Mouse (Mus musculus) adrenal gland, adult 18-20 months (tissue): ENCODE measurements at regions not wholly inside any gene's neighbourhood (a gene's known extent, or its start where the extent isn't known, plus 50 kb on each side); places are given as distances from the start of the nearest gene placed in this dataset.

Experiments
- DNase-seq, 2 experiments: peaks; one replicate each; pipeline ENCODE4 v3.0.0; 2021 to 2022; ENCODE audit warnings: low spot score in 2 of 2

GRCm38 (mm10) chr17:80827896-80828295 is 99.6 kb upstream of the Map4k3 start:
- no peak for DNase-seq

DNA sequence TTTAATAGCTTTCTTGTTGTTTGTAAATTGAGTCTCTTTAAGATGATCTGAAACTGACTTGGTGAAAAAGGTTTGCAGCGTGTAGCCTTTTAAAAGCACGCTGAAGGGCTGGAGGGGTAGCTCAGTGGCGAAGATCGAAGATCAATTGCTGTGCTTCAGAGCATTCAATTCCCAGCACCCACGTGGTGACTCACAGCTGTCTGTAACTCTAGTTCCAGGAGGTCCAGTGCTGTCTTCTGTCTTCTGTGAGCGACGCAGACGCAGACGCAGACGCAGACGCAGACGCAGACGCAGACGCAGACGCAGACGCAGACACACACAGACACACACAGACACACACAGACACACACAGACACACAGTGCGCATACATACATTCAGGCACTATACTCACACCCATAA is 99.1 kb upstream of the Map4k3 start:
- DNase-seq: no peak

DNA sequence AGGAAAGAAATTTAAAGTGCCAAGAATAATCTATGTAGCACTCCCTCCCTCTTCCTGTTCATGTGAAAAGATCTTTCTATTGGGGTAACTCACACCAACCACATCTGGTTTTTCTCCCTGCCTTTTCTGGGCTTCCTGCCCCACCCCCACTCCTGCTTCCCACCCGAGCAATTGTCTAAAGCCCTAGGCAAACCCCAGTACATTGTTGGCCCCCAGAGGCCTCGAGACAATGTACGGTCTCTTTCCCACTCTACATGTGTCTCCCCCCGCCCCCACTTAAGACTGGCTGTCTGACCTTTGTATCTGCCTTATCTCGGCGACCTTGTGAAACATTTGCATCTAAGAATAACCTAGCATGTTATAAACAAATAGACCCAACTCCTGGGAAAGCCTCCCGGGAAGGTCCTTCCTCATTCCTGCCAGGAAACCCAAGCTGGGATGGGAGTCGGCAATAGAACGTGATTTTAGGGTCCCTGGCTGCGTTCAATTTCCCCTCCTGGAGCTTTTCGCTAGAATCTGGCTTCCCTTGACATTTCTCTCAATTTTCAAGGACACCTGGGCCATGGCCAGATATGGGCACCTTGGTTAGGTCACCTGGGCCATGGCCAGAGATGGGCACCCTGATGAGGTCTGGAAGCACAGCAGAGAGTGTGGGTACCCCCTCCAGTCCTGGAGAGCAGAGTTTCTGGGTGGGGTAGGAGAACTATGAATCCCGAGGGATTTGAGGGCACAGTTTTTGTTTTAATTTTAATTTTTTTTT is 97.9 kb upstream of the Map4k3 start:
- DNase-seq: peak in 1 of 2 experiments; percentile 28

- DNase-seq: peak in 1 of 2 experiments; percentile 30
These were observed 97.2 kb upstream of the Map4k3 start for GRCm38 (mm10) chr17:80825518-80825901.

- DNase-seq: no peak
These were observed 96.7 kb upstream of the Map4k3 start for GRCm38 (mm10) chr17:80824826-80825517.

DNA sequence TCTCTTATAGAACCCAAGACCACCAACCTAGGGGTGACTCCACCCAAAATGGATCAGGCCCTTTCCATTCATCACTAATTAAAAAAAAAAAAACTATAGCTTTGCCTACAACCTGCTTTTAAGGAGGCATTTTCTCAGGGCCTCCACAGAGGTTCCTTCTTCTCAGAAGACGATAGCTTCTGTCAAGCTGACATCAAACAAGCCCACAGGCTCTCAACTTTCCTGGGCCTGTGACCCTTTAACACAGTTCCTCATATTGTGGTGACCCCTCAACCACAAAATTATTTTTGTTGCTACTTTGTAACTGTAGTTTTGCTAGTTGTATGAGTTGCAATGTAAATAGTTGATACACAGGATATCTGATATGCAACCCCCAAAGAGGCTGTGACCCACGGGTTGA is 96.0 kb upstream of the Map4k3 start:
- DNase-seq: no peak

- DNase-seq: no peak
These were observed 92.6 kb upstream of the Map4k3 start for GRCm38 (mm10) chr17:80820888-80821287.

DNA sequence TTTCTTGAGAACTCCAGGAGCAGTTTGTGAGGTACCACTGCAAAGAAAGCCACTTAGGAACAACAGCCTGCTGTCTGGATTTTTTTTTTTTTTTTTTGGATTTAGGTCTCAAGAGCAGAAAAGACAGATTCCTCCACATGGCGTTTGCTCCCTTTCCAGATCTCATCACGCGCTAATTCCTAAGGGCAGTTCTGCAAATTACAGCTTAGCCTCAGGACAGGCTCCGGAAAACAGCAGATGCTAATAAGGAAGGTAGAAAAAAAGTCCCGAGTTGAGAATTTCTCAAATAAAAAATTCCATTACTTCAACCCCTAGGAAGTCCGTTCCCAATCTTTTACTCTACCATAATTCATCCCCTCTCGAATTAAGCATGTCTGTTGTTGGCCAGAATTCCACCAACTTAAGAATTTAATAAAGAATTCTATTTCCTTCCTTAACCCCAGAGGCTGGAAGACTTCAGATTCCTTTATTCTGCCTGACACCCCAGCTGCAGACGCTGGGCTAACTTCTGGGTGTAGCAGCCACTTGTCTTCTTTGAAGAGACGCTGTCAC is 90.3 kb upstream of the Map4k3 start:
- no peak for DNase-seq

- DNase-seq: peak in 1 of 2 experiments; percentile 51
These were observed 87.5 kb upstream of the Map4k3 start for GRCm38 (mm10) chr17:80815747-80816146.

GRCm38 (mm10) chr17:80813194-80813593 is 84.9 kb upstream of the Map4k3 start:
- no peak for DNase-seq

- DNase-seq: no peak
These were observed 81.0 kb upstream of the Map4k3 start for GRCm38 (mm10) chr17:80809275-80809674.

- no peak for DNase-seq
These were observed 79.8 kb upstream of the Map4k3 start for GRCm38 (mm10) chr17:80808069-80808468.

GRCm38 (mm10) chr17:80803361-80803915 is 75.2 kb upstream of the Map4k3 start:
- no peak for DNase-seq

- DNase-seq: no peak
These were observed 74.3 kb upstream of the Map4k3 start for GRCm38 (mm10) chr17:80802622-80803021.

DNA sequence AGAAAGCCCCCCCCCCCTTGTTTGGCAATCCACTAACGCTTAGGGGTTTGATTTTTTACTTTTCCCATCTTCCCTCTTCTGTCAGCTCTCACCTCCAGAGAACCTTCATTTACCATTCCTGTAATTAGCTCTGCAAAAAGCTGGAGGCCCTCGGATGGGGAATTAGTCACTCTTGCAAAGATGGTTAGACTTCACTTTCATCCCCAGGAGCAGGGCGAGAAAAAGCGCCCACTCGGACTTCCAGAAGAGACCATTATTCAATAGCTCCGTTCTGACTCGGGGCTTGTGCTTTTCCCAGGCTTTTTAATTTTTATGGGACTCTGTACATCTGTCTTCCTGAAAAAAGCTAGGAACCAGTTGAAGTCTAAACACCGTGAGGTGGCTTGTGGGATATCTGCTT is 73.7 kb upstream of the Map4k3 start:
- DNase-seq: no peak

DNA sequence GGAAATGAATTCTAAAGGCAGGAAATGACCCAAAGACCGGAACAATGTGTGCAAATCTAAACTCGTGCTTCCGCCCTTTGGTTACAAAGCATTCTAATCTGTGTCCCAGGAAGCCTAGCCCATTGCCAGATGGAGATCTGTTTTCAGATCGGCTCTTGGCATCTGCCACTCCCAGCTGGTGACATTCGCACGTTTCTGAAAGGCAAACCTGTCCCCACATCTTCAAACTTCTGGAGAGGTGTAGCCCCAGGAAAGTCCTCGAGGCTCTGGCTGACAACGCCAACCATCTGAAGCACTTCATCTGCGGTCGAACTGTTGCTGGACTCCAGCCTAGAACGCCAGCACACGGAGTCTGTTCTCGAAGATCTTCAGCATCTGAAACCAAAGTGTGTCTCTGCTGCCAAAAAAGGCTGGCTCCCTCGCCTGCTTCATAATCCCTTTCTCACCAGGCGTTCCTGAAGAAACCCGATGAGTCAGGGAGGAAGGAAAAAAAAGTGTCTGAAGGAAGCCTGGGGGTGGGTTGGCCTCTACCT is 73.2 kb upstream of the Map4k3 start:
- DNase-seq: peak; percentile 23 to 38

GRCm38 (mm10) chr17:80800877-80801276 is 72.6 kb upstream of the Map4k3 start:
- DNase-seq: no peak

- DNase-seq: peak in 1 of 2 experiments; percentile 54
These were observed 72.2 kb upstream of the Map4k3 start for GRCm38 (mm10) chr17:80800454-80800853.

GRCm38 (mm10) chr17:80799061-80799460 is 70.8 kb upstream of the Map4k3 start:
- DNase-seq: no peak

DNA sequence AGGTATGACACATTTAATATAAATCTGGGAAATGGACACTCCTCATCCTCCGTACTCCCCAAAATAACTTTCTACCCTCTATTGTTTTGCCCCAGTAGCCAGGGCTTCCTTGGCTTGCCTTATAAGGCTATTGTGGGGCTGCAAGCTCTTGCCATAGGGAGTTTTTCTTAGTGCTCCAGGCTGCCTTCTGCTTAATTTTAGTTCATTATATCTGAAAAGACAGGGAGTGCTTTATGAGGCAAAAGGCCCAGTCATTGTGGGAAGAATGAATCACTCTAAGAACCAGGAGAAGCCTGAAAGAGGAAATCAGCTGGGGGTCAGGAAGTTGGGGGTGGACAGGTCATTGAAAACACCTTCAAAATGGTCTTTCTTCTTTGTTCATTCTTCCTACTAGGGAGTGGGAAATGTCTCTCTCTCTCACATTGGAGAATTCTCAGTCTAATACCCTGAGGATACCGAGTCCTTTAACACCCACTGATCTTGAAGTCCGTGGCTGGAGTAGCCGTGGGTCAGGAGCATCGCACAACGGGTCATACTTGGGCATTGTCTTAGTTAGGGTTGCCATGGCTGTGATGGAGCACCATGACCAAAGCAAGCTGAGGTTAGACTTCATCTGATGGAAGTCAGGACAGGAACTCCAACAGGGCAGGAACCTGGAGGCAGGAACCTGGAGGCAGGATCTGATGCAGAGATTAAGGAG is 70.1 kb upstream of the Map4k3 start:
- no peak for DNase-seq

DNA sequence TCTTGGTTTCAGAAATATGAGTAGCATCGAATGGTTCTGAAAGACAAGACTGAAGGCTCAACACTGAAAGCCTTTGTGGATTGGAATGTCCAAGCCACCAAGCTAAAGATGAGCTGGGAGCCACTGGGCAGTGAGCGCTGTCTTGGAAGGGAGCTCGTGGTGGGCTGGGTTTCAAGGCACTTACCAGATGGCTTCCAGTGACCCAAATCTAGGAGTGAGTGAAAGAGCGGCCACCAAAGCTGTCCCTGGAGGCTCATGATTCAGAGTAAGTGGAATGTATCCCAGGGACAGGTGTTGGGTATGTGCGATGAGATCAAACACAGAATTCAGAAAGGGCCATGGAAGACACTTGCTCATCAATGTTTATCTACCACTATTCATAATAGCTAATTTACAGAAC is 68.5 kb upstream of the Map4k3 start:
- DNase-seq: no peak
